ENCODE assay signal across 8 mouse cellular contexts in the genomic region with DNA sequence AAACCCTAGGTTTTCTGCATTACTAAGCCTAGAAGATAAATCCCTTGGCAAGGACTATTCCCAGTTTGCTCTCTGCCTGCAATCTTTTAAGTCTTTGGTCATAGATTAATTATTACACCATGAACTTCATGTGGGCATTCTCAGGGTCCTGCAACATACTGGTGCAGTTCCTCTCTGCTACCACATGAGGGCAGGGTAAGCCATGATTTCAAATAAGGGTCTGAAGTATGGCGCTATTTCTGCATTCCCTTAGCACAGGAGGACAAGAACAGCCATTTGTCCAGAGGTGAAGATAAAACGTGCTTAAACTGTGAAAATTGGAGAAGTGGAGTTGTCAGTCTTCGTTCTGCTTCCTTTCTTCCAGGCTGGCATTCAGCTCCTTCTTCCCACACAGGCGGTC. TPM values are rescaled to one million over a fixed set of nuclear protein-coding genes. Genes with fewer than 3 reads are reported as not detected.
DNase-seq lines count a peak whose midpoint lies in the region; ATAC-seq and TF ChIP-seq lines count a peak whose summit lies in the region.

No protein-coding gene starts in this region.

- peak; percentile 92 for DNase-seq in 416B (ENCODE audit: low read depth)
- peak; percentile 46 for DNase-seq in adrenal gland, adult 8-10 months
- DNase-seq in embryonic facial prominence, embryonic 10.5 days (ENCODE audit: low spot score): peak; percentile 65
- DNase-seq in heart, adult 11 months: peak; percentile 95
- DNase-seq in left cerebral cortex, postnatal 25 days (ENCODE audit: low spot score in 2 of 2): peak; percentile 81 to 88
- peak; percentile 67 for DNase-seq in right cerebral cortex, postnatal 25 days

- peaks cover 21% of the 10 kb centered on the region for H3K36me3 ChIP-seq in embryonic facial prominence, embryonic 10.5 days (replicated peaks)
- no peaks in the 10 kb centered on the region for H3K36me3 ChIP-seq in intestine, postnatal 0 days (ENCODE audit: control insufficient read depth, insufficient read depth)

- peaks cover 13% of the 10 kb centered on the region for H3K4me1 ChIP-seq in embryonic facial prominence, embryonic 10.5 days
- no peaks in the 10 kb centered on the region for H3K4me1 ChIP-seq in intestine, postnatal 0 days (replicated peaks; ENCODE audit: control insufficient read depth, insufficient read depth, low read length)

- no peaks in the 10 kb centered on the region for H3K9me3 ChIP-seq in embryonic facial prominence, embryonic 10.5 days
- H3K9me3 ChIP-seq in intestine, postnatal 0 days (ENCODE audit: control insufficient read depth): no peaks in the 10 kb centered on the region

- no peak overlapping the region for H3K9ac ChIP-seq in intestine, postnatal 0 days (ENCODE audit: low read depth, low read length)

- peak overlapping the region; percentile 99 for H3K4me3 ChIP-seq in embryonic facial prominence, embryonic 10.5 days
- no peak overlapping the region for H3K4me3 ChIP-seq in intestine, postnatal 0 days (ENCODE audit: low read depth, low read length)

- H3K4me2 ChIP-seq in intestine, postnatal 0 days (replicated peaks; ENCODE audit: low read depth): no peak overlapping the region; the same call in 1 of the 2 replicates

- intact Hi-C loops in left cerebral cortex, postnatal 25 days (cut with DNase I): loop anchor here (1.0 to 5.0 kb wide), 4 partner anchors 65 to 629 kb away; no protein-coding TSS in a partner anchor

- 23% methylated on average over 4 of the region's 4 CpGs for WGBS in embryonic facial prominence, embryonic 10.5 days
- 20% methylated on average over 4 of the region's 4 CpGs for WGBS in intestine, postnatal 0 days

- H3K27me3 ChIP-seq in embryonic facial prominence, embryonic 10.5 days (replicated peaks; ENCODE audit: low read depth, poor library complexity, severe bottlenecking): no peaks in the 10 kb centered on the region
- no peaks in the 10 kb centered on the region for H3K27me3 ChIP-seq in intestine, postnatal 0 days (replicated peaks; ENCODE audit: control insufficient read depth, insufficient read depth, low read length)

- ATAC-seq in intestine, postnatal 0 days: no peak
- peak; percentile 70 for ATAC-seq in megakaryocyte-erythroid progenitor cell, adult 5-6 weeks (replicated peaks; ENCODE audit: low FRiP score, low TSS enrichment, poor library complexity, severe bottlenecking)

- peak; percentile 96 for TF ChIP-seq CTCF in intestine, postnatal 0 days (IDR thresholded peaks at IDR 0.05; ENCODE audit: low read depth)

- H3K27ac ChIP-seq in embryonic facial prominence, embryonic 10.5 days (replicated peaks): peak overlapping the region; percentile 77
- no peak overlapping the region for H3K27ac ChIP-seq in intestine, postnatal 0 days (ENCODE audit: low read depth, low read length)

RNA-seq across cellular contexts. Expression of a gene that starts 1.8 kb away (rescaled TPM):
- total RNA-seq in adrenal gland, adult 8-10 months (2022): 10 to 100 TPM; 76.8 to 85.9 (median 84.7) TPM
- polyA plus RNA-seq in embryonic facial prominence, embryonic 10.5 days (2016; fragmentation: Nextera tagmentation; extraction: Ambion mirVana): 36.2 and 37.3 TPM in 2 replicates
- 6.1 and 6.2 TPM in 2 replicates for polyA plus RNA-seq in intestine, postnatal 0 days (2015; fragmentation: Nextera tagmentation; extraction: Ambion mirVana)
- total RNA-seq in left cerebral cortex, postnatal 25 days (2021): 100 to 1,000 TPM; 106 to 111 TPM
- 27.3 and 29.0 TPM in 2 replicates for total RNA-seq in megakaryocyte-erythroid progenitor cell, adult 5-6 weeks (2014; fragmentation: Nextera tagmentation)
- 45.0 and 48.6 TPM in 2 replicates for total RNA-seq in megakaryocyte-erythroid progenitor cell, adult 5-6 weeks (2017)

RNA-seq across cellular contexts. Expression of a gene that starts 12.6 kb away (rescaled TPM):
- total RNA-seq in adrenal gland, adult 8-10 months (2022): 10 to 100 TPM; 22.0 to 23.9 (median 22.7) TPM
- 84.6 and 90.8 TPM in 2 replicates for polyA plus RNA-seq in embryonic facial prominence, embryonic 10.5 days (2016; fragmentation: Nextera tagmentation; extraction: Ambion mirVana)
- polyA plus RNA-seq in intestine, postnatal 0 days (2015; fragmentation: Nextera tagmentation; extraction: Ambion mirVana): 14.9 and 15.1 TPM in 2 replicates
- total RNA-seq in left cerebral cortex, postnatal 25 days (2021): 10 to 100 TPM; 26.5 to 28.9 TPM
- total RNA-seq in megakaryocyte-erythroid progenitor cell, adult 5-6 weeks (2014; fragmentation: Nextera tagmentation): 28.3 and 46.1 TPM in 2 replicates
- total RNA-seq in megakaryocyte-erythroid progenitor cell, adult 5-6 weeks (2017): 41.6 and 50.0 TPM in 2 replicates
